Mouse (Mus musculus): ENCODE measurements around the gene St6galnac5. TPM values are rescaled to one million over a fixed set of nuclear protein-coding genes. Genes with fewer than 3 reads are reported as not detected.
"Not testable (repeated sequence)": the region's sequence is repeated elsewhere in the genome, so short reads cannot be mapped to it uniquely, and the experiment has no call there.

St6galnac5 gene
- polyA plus RNA-seq, 1 experiment from 2014 or later, result 0.62 TPM

DNA sequence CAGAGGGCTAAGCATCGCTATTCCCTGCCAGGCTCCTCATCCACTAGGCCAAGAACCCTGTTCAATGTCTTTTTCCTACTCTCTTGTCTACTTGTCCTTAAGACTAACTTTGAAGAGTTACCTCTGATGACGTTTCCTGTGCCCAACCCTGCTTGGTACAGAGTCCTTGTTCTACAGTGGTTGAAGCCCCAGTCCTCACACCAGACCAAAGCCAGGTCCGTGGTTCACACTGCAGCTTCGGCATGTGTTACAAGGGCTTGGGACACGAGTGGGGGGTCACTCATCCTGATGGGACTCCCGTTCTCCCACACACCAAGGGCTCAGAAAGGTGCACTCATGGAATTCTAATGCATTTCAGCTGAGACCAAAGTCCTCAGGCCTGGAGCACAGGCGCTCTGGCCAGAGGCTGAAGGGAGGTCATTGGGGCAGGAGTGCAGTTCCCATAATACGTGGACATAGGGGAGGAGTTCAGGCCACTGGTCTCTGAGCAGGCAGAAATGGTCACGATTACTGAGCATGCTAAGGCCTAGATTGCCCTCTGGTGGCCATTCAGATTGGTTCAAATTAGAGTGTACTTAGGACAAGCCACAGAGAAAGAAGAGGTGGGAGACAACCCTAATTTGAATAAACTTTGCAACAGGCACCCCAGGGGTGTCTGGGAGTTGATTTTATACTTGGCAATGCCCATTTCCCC, 182.2 kb downstream of the St6galnac5 start:
- 78% methylated on average over 9 of the region's 9 CpGs for WGBS
- H3K4me1 ChIP-seq (replicated peaks; ENCODE audit: control insufficient read depth, insufficient read depth, low read length), result no peaks in the 10 kb centered on the region
- no peak for ATAC-seq (ENCODE audit: low read depth)

DNA sequence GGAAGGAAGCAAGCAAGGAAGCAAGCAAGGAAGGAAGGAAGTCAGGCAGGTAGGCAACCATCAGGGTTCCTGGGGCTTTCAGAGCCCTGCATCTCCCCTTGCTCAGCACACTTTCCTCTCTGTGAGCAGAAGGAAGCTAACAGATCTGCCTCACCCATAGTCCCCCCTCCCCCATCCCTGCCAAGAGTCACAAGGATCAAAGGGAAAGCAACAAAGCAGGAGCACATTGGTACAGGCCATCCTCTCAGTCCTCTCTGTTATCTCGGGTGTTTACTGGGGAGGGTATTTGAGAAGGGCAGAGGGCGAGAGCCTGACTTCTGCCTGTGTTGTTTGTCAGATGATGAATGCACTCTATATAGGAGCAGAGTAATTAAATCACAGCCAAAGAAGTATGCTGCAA, 184.7 kb downstream of the St6galnac5 start:
- no peaks in the 10 kb centered on the region for H3K4me1 ChIP-seq (replicated peaks; ENCODE audit: control insufficient read depth, insufficient read depth, low read length)
- H3K4me3 ChIP-seq (ENCODE audit: low read length), result no peak overlapping the region
- no peak overlapping the region for H3K4me2 ChIP-seq (ENCODE audit: low read depth, low read length)
- H3K27me3 ChIP-seq (ENCODE audit: control insufficient read depth, insufficient read depth, low read depth, low read length), result no peaks in the 10 kb centered on the region
- H3K27ac ChIP-seq (ENCODE audit: low read length), result no peak overlapping the region
- no peaks in the 10 kb centered on the region for H3K9me3 ChIP-seq (ENCODE audit: control insufficient read depth, low read length)
- WGBS, result 10% methylated on average over 2 of the region's 2 CpGs
- ATAC-seq (ENCODE audit: low read depth), result no peak
- no peak overlapping the region for H3K9ac ChIP-seq (ENCODE audit: low read length)
- H3K36me3 ChIP-seq (ENCODE audit: control insufficient read depth, insufficient read depth, low read length), result no peaks in the 10 kb centered on the region

More for the DNA sequence above, 182.2 kb downstream of the St6galnac5 start:
- no peak overlapping the region for H3K4me2 ChIP-seq (ENCODE audit: low read depth, low read length)
- H3K36me3 ChIP-seq (ENCODE audit: control insufficient read depth, insufficient read depth, low read length), result no peaks in the 10 kb centered on the region
- H3K9ac ChIP-seq (ENCODE audit: low read length), result no peak overlapping the region
- H3K27ac ChIP-seq (ENCODE audit: low read length), result no peak overlapping the region
- H3K27me3 ChIP-seq (ENCODE audit: control insufficient read depth, insufficient read depth, low read depth, low read length), result no peaks in the 10 kb centered on the region
- H3K9me3 ChIP-seq (ENCODE audit: control insufficient read depth, low read length), result no peaks in the 10 kb centered on the region
- H3K4me3 ChIP-seq (ENCODE audit: low read length), result no peak overlapping the region

DNA sequence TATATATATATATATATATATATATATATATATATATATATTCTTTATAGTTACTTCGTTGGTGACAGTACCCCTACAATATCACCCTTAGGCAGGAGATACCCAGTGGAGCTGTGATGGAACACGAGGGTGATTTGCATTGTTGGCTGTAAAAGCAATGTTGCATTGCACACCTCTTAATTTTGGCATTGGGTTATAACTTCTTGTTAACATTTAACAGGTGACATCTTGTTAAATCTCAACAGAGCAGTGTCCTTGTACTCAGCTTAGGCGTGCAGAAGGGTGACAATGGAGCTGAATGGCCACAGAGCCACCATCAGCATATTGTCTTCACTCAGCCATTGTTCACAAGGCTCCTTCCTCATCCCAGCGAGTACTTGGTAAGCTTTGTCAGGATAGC, 185.8 kb downstream of the St6galnac5 start:
- Histone ChIP-seq H3K9ac (ENCODE audit: low read length) (no peak overlapping the region), H3K9me3 (ENCODE audit: control insufficient read depth, low read length) (no peaks in the 10 kb centered on the region), H3K27ac (ENCODE audit: low read length) (no peak overlapping the region), H3K4me2 (ENCODE audit: low read depth, low read length) (no peak overlapping the region), H3K4me3 (ENCODE audit: low read length) (no peak overlapping the region), H3K36me3 (ENCODE audit: control insufficient read depth, insufficient read depth, low read length) (no peaks in the 10 kb centered on the region; the same call in 1 of the 2 replicates), H3K4me1 (replicated peaks; ENCODE audit: control insufficient read depth, insufficient read depth, low read length) (no peaks in the 10 kb centered on the region), H3K27me3 (ENCODE audit: control insufficient read depth, insufficient read depth, low read depth, low read length) (no peaks in the 10 kb centered on the region)
- no peak for ATAC-seq (ENCODE audit: low read depth)
- 82% methylated on average over 4 of the region's 4 CpGs for WGBS

DNA sequence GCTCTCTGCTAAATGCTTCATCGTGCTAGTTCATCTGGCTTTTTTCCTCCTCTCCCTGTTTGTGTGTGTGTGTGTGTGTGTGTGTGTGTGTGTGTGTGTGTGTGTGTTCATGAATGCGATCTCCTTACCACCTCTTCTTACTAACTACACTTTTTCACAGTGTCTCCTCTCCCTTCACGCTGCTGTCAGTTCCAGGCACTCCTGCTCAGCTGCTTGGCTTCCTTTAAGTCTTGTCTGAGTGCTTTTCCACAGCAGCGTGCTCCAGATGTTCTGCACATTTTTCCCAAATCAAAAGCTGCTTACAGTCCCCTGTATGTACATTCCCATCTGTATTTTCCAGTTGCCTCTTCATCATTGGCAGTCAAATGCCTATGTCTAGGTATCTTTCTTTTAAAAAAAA, 189.0 kb downstream of the St6galnac5 start:
- Histone ChIP-seq H3K4me2 (ENCODE audit: low read depth, low read length) (no peak overlapping the region), H3K9ac (ENCODE audit: low read length) (no peak overlapping the region), H3K27ac (ENCODE audit: low read length) (no peak overlapping the region), H3K27me3 (ENCODE audit: control insufficient read depth, insufficient read depth, low read depth, low read length) (no peaks in the 10 kb centered on the region), H3K4me1 (replicated peaks; ENCODE audit: control insufficient read depth, insufficient read depth, low read length) (no peaks in the 10 kb centered on the region), H3K4me3 (ENCODE audit: low read length) (no peak overlapping the region), H3K36me3 (ENCODE audit: control insufficient read depth, insufficient read depth, low read length) (no peaks in the 10 kb centered on the region; the same call in 1 of the 2 replicates), H3K9me3 (ENCODE audit: control insufficient read depth, low read length) (no peaks in the 10 kb centered on the region)
- WGBS, result 71% methylated on average over 4 of the region's 4 CpGs
- ATAC-seq (ENCODE audit: low read depth), result no peak

DNA sequence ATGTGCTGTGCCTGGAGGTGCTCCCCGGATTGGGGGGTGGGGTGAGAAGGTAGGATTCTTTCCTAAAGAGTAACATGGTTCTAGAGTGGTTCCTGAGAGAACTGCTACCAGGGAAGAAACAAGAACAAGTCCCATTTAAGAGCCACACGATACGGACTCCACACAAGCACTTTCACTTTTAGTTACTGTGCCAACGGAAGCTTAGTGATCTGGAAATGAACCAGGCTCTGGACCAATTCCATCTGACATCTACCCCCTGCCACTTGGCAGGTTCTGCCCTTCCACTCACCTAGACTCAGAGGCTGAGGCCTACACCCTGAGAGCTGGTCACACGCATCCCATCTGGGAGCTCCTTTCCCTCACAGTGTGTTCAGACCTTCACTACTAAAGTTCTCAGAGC, 189.4 kb downstream of the St6galnac5 start:
- H3K4me1 ChIP-seq (replicated peaks; ENCODE audit: control insufficient read depth, insufficient read depth, low read length), result no peaks in the 10 kb centered on the region
- H3K27ac ChIP-seq (ENCODE audit: low read length), result no peak overlapping the region

DNA sequence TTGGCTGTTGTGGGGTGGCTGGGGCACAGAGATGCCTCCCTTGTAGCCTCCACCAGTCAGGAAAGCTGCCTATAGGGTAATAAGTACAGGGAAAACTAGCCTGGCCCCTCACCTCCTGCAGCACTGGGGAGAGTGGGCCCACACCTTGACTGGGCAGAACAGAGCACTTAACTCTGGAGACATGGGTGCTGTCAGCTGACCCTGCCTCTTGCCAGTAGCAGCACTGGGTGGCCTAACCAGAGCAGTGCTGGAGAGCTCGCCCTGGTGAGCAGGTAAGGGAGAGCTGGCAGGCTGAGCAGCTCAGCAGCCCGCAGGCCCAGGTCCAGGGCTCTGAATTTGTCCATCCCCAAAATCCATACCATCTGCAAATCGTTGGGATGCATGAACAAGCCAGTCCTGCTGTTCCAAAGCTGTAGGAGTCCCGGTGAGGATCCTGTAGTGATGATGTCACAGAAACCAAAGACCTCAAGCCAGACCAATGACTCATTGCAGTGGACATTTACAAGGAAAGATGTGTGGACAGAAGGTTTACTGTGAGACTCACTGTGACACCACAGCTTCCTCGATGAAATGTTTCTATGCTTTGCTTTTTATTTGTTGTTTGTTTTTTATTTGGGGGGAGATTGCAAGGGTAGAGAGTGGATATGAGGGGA, 193.6 kb downstream of the St6galnac5 start:
- H3K9ac ChIP-seq (ENCODE audit: low read length); H3K9me3 ChIP-seq (ENCODE audit: control insufficient read depth, low read length); ATAC-seq (ENCODE audit: low read depth); H3K36me3 ChIP-seq (ENCODE audit: control insufficient read depth, insufficient read depth, low read length); H3K27ac ChIP-seq (ENCODE audit: low read length); H3K4me3 ChIP-seq (ENCODE audit: low read length); H3K27me3 ChIP-seq (ENCODE audit: control insufficient read depth, insufficient read depth, low read depth, low read length); H3K4me1 ChIP-seq (replicated peaks; ENCODE audit: control insufficient read depth, insufficient read depth, low read length); H3K4me2 ChIP-seq (ENCODE audit: low read depth, low read length): not testable (repeated sequence)
- 88% methylated on average over 5 of the region's 5 CpGs for WGBS

More for the DNA sequence above, 189.4 kb downstream of the St6galnac5 start:
- no peak for ATAC-seq (ENCODE audit: low read depth)
- H3K27me3 ChIP-seq (ENCODE audit: control insufficient read depth, insufficient read depth, low read depth, low read length), result no peaks in the 10 kb centered on the region
- H3K4me3 ChIP-seq (ENCODE audit: low read length), result no peak overlapping the region
- no peak overlapping the region for H3K9ac ChIP-seq (ENCODE audit: low read length)
- H3K4me2 ChIP-seq (ENCODE audit: low read depth, low read length), result no peak overlapping the region
- WGBS, result 85% methylated on average over 5 of the region's 5 CpGs
- H3K36me3 ChIP-seq (ENCODE audit: control insufficient read depth, insufficient read depth, low read length), result no peaks in the 10 kb centered on the region; the same call in 1 of the 2 replicates
- H3K9me3 ChIP-seq (ENCODE audit: control insufficient read depth, low read length), result no peaks in the 10 kb centered on the region

DNA sequence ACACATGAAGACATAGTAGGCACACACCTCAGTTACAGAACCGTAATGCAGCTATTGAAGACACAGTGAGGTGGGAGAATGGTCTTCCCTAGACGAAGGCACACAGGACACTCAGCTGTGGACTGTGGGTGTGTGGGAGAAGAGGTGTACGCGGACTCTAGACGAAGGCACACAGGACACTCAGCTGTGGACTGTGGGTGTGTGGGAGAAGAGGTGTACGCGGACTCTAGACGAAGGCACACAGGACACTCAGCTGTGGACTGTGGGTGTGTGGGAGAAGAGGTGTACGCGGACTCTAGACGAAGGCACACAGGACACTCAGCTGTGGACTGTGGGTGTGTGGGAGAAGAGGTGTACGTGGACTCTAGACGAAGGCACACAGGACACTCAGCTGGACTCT, 197.7 kb downstream of the St6galnac5 start:
- not testable (repeated sequence) for H3K4me3 ChIP-seq (ENCODE audit: low read length); H3K36me3 ChIP-seq (ENCODE audit: control insufficient read depth, insufficient read depth, low read length); H3K27me3 ChIP-seq (ENCODE audit: control insufficient read depth, insufficient read depth, low read depth, low read length); H3K9me3 ChIP-seq (ENCODE audit: control insufficient read depth, low read length); H3K9ac ChIP-seq (ENCODE audit: low read length); H3K27ac ChIP-seq (ENCODE audit: low read length); ATAC-seq (ENCODE audit: low read depth); H3K4me1 ChIP-seq (replicated peaks; ENCODE audit: control insufficient read depth, insufficient read depth, low read length); H3K4me2 ChIP-seq (ENCODE audit: low read depth, low read length)
- 86% methylated on average over 7 of the region's 13 CpGs for WGBS

DNA sequence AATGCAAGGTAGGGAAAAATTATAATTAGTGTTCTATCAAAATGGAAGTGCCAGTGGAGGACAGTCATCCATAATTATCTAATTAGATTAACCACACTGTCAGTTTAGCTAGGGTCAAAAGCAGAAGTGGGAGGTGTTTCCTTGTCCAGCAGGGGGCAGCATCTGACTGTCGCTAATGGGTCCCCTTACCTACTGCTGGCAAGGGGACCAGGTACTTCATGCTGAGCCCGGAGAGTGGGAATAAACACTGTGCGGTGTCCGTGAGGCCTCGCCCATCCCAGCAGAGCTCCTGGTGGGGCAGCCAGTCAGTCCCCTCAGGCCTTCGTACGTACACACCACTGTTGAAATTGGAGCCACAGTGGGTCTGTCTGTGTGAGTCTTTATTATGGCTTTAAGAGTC, 198.3 kb downstream of the St6galnac5 start:
- 17% methylated on average over 7 of the region's 7 CpGs for WGBS

DNA sequence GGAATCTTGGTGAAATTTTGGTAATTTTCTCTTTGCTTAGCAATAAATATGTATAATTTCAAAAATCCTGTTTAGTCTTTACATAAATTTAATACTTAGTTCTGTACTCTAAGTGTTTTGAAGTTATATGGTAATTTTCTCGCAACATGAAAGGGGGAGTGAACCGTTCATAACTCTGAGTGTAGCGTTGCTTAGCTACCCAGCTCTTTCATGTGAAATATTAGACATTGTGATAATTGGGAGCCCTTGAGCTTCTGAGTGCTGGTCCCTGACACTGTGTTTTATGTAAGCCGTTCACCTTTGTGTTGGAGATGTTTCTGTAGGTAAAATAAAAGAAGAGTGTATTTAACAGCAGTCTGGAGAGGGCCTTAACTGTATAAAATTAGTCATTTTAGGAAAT, 202.2 kb downstream of the St6galnac5 start:
- no peak for ATAC-seq (ENCODE audit: low read depth)
- H3K36me3 ChIP-seq (ENCODE audit: control insufficient read depth, insufficient read depth, low read length), result no peaks in the 10 kb centered on the region
- WGBS, result 61% methylated on average over 4 of the region's 4 CpGs
- no peak overlapping the region for H3K9ac ChIP-seq (ENCODE audit: low read length)
- H3K27ac ChIP-seq (ENCODE audit: low read length), result no peak overlapping the region
- no peak overlapping the region for H3K4me3 ChIP-seq (ENCODE audit: low read length)
- 0 out of 2 replicates have a peak, but pooled peaks cover 4% of the 10 kb centered on the region for H3K4me1 ChIP-seq (replicated peaks; ENCODE audit: control insufficient read depth, insufficient read depth, low read length)
- H3K27me3 ChIP-seq (ENCODE audit: control insufficient read depth, insufficient read depth, low read depth, low read length), result no peaks in the 10 kb centered on the region
- no peak overlapping the region for H3K4me2 ChIP-seq (ENCODE audit: low read depth, low read length)
- H3K9me3 ChIP-seq (ENCODE audit: control insufficient read depth, low read length), result no peaks in the 10 kb centered on the region

More for the DNA sequence above, 198.3 kb downstream of the St6galnac5 start:
- Histone ChIP-seq H3K9me3 (ENCODE audit: control insufficient read depth, low read length) (no peaks in the 10 kb centered on the region), H3K4me1 (replicated peaks; ENCODE audit: control insufficient read depth, insufficient read depth, low read length) (no peaks in the 10 kb centered on the region), H3K9ac (ENCODE audit: low read length) (no peak overlapping the region), H3K4me2 (ENCODE audit: low read depth, low read length) (no peak overlapping the region), H3K4me3 (ENCODE audit: low read length) (no peak overlapping the region), H3K27me3 (ENCODE audit: control insufficient read depth, insufficient read depth, low read depth, low read length) (no peaks in the 10 kb centered on the region), H3K27ac (ENCODE audit: low read length) (no peak overlapping the region), H3K36me3 (ENCODE audit: control insufficient read depth, insufficient read depth, low read length) (no peaks in the 10 kb centered on the region)
- ATAC-seq (ENCODE audit: low read depth), result peak; percentile 78

Data from lung, embryonic 16.5 days (tissue).